Mouse (Mus musculus): ENCODE data around the gene Plcd1. TPM values are rescaled to one million over a fixed set of nuclear protein-coding genes. Genes with fewer than 3 reads are reported as not detected.

The Plcd1 gene
- 12.9 and 13.0 TPM in 2 replicates for polyA plus RNA-seq (2015; fragmentation: Nextera tagmentation; extraction: Ambion mirVana)

GRCm38 (mm10) chr9:119093419-119094295 lies at the start of gene Plcd1:
Gene Plcd1 (minus strand): TSS chr9:119093502.
- peak within 1 kb of the TSS; percentile 70 for H3K4me2 ChIP-seq (ENCODE audit: low read length)

GRCm38 (mm10) chr9:119142066-119142465 lies 48.8 kb upstream of the Plcd1 start:
- H3K4me1 ChIP-seq (replicated peaks; ENCODE audit: control insufficient read depth, insufficient read depth, low read length) = 0 out of 2 replicates have a peak, but pooled peaks cover 3% of the 10 kb centered on the region
- no peak overlapping the region for H3K4me3 ChIP-seq (replicated peaks; ENCODE audit: low read length)
- no peaks in the 10 kb centered on the region for H3K36me3 ChIP-seq (ENCODE audit: control insufficient read depth, insufficient read depth)
- H3K9me3 ChIP-seq (ENCODE audit: control insufficient read depth, low read length) = no peaks in the 10 kb centered on the region
- no peak overlapping the region for H3K9ac ChIP-seq (replicated peaks; ENCODE audit: low read depth, low read length)
- 94% methylated on average over 5 of the region's 5 CpGs for WGBS
- H3K27ac ChIP-seq (ENCODE audit: low read length) = no peak overlapping the region
- no peaks in the 10 kb centered on the region for H3K27me3 ChIP-seq (replicated peaks; ENCODE audit: control insufficient read depth, insufficient read depth, low read length)
- no peak overlapping the region for H3K4me2 ChIP-seq (ENCODE audit: low read length)
- ATAC-seq = no peak

More at GRCm38 (mm10) chr9:119093419-119094295, at the start of gene Plcd1:
- Histone ChIP-seq H3K4me1 (replicated peaks; ENCODE audit: control insufficient read depth, insufficient read depth, low read length) (peaks cover 20% of the 10 kb centered on the region), H3K4me3 (replicated peaks; ENCODE audit: low read length) (peak within 1 kb of the TSS; percentile 52), H3K27ac (ENCODE audit: low read length) (no peak within 1 kb of the TSS), H3K36me3 (ENCODE audit: control insufficient read depth, insufficient read depth) (no peaks in the 10 kb centered on the region), H3K9ac (replicated peaks; ENCODE audit: low read depth, low read length) (peak within 1 kb of the TSS; percentile 43), H3K27me3 (replicated peaks; ENCODE audit: control insufficient read depth, insufficient read depth, low read length) (peaks cover 10% of the 10 kb centered on the region), H3K9me3 (ENCODE audit: control insufficient read depth, low read length) (no peaks in the 10 kb centered on the region)
- WGBS = 10% methylated on average over 43 of the region's 45 CpGs
- peak; percentile 84 for ATAC-seq

GRCm38 (mm10) chr9:119138836-119139235 lies 45.5 kb upstream of the Plcd1 start:
- Histone ChIP-seq H3K4me1 (replicated peaks; ENCODE audit: control insufficient read depth, insufficient read depth, low read length) (no peaks in the 10 kb centered on the region), H3K36me3 (ENCODE audit: control insufficient read depth, insufficient read depth) (no peaks in the 10 kb centered on the region), H3K27me3 (replicated peaks; ENCODE audit: control insufficient read depth, insufficient read depth, low read length) (no peaks in the 10 kb centered on the region), H3K9ac (replicated peaks; ENCODE audit: low read depth, low read length) (no peak overlapping the region), H3K27ac (ENCODE audit: low read length) (no peak overlapping the region), H3K4me3 (replicated peaks; ENCODE audit: low read length) (no peak overlapping the region), H3K9me3 (ENCODE audit: control insufficient read depth, low read length) (no peaks in the 10 kb centered on the region), H3K4me2 (ENCODE audit: low read length) (no peak overlapping the region)
- WGBS = 93% methylated on average over 2 of the region's 2 CpGs
- ATAC-seq = no peak

- H3K36me3 ChIP-seq (ENCODE audit: control insufficient read depth, insufficient read depth) = no peaks in the 10 kb centered on the region
- H3K4me2 ChIP-seq (ENCODE audit: low read length) = no peak overlapping the region
- H3K9me3 ChIP-seq (ENCODE audit: control insufficient read depth, low read length) = no peaks in the 10 kb centered on the region
- H3K27me3 ChIP-seq (replicated peaks; ENCODE audit: control insufficient read depth, insufficient read depth, low read length) = no peaks in the 10 kb centered on the region
- no peak overlapping the region for H3K4me3 ChIP-seq (replicated peaks; ENCODE audit: low read length)
- no peaks in the 10 kb centered on the region for H3K4me1 ChIP-seq (replicated peaks; ENCODE audit: control insufficient read depth, insufficient read depth, low read length)
- no peak overlapping the region for H3K9ac ChIP-seq (replicated peaks; ENCODE audit: low read depth, low read length)
- no peak overlapping the region for H3K27ac ChIP-seq (ENCODE audit: low read length)
- 67% methylated on average over 5 of the region's 5 CpGs for WGBS
- ATAC-seq = no peak
Observed at GRCm38 (mm10) chr9:119130692-119131091, 37.4 kb upstream of the Plcd1 start.

GRCm38 (mm10) chr9:119128436-119129181 lies 35.3 kb upstream of the Plcd1 start:
- H3K27ac ChIP-seq (ENCODE audit: low read length) = no peak overlapping the region
- H3K4me2 ChIP-seq (ENCODE audit: low read length) = no peak overlapping the region
- no peaks in the 10 kb centered on the region for H3K4me1 ChIP-seq (replicated peaks; ENCODE audit: control insufficient read depth, insufficient read depth, low read length)
- no peaks in the 10 kb centered on the region for H3K27me3 ChIP-seq (replicated peaks; ENCODE audit: control insufficient read depth, insufficient read depth, low read length)
- H3K4me3 ChIP-seq (replicated peaks; ENCODE audit: low read length) = no peak overlapping the region
- no peaks in the 10 kb centered on the region for H3K36me3 ChIP-seq (ENCODE audit: control insufficient read depth, insufficient read depth)
- no peak overlapping the region for H3K9ac ChIP-seq (replicated peaks; ENCODE audit: low read depth, low read length)
- WGBS = 83% methylated on average over 12 of the region's 12 CpGs
- no peak for ATAC-seq
- no peaks in the 10 kb centered on the region for H3K9me3 ChIP-seq (ENCODE audit: control insufficient read depth, low read length)

- Histone ChIP-seq H3K4me1 (replicated peaks; ENCODE audit: control insufficient read depth, insufficient read depth, low read length) (no peaks in the 10 kb centered on the region), H3K9ac (replicated peaks; ENCODE audit: low read depth, low read length) (no peak overlapping the region), H3K36me3 (ENCODE audit: control insufficient read depth, insufficient read depth) (no peaks in the 10 kb centered on the region), H3K9me3 (ENCODE audit: control insufficient read depth, low read length) (no peaks in the 10 kb centered on the region), H3K4me3 (replicated peaks; ENCODE audit: low read length) (no peak overlapping the region), H3K4me2 (ENCODE audit: low read length) (no peak overlapping the region), H3K27ac (ENCODE audit: low read length) (no peak overlapping the region), H3K27me3 (replicated peaks; ENCODE audit: control insufficient read depth, insufficient read depth, low read length) (no peaks in the 10 kb centered on the region)
- no peak for ATAC-seq
- whole genome bisulfite sequencing = 84% methylated on average over 18 of the region's 18 CpGs
Observed at GRCm38 (mm10) chr9:119122596-119123369, 29.5 kb upstream of the Plcd1 start.

- no peak for ATAC-seq
- Histone ChIP-seq H3K27me3 (replicated peaks; ENCODE audit: control insufficient read depth, insufficient read depth, low read length) (no peaks in the 10 kb centered on the region), H3K9me3 (ENCODE audit: control insufficient read depth, low read length) (no peaks in the 10 kb centered on the region), H3K9ac (replicated peaks; ENCODE audit: low read depth, low read length) (no peak overlapping the region), H3K4me2 (ENCODE audit: low read length) (no peak overlapping the region), H3K4me1 (replicated peaks; ENCODE audit: control insufficient read depth, insufficient read depth, low read length) (no peaks in the 10 kb centered on the region), H3K27ac (ENCODE audit: low read length) (no peak overlapping the region), H3K36me3 (ENCODE audit: control insufficient read depth, insufficient read depth) (no peaks in the 10 kb centered on the region), H3K4me3 (replicated peaks; ENCODE audit: low read length) (no peak overlapping the region)
- WGBS = 67% methylated on average over 3 of the region's 3 CpGs
Observed at GRCm38 (mm10) chr9:119120168-119120560, 26.9 kb upstream of the Plcd1 start.

GRCm38 (mm10) chr9:119119409-119120167 lies 26.3 kb upstream of the Plcd1 start:
- Histone ChIP-seq H3K4me2 (ENCODE audit: low read length) (no peak overlapping the region), H3K36me3 (ENCODE audit: control insufficient read depth, insufficient read depth) (no peaks in the 10 kb centered on the region), H3K27me3 (replicated peaks; ENCODE audit: control insufficient read depth, insufficient read depth, low read length) (no peaks in the 10 kb centered on the region), H3K4me3 (replicated peaks; ENCODE audit: low read length) (no peak overlapping the region), H3K27ac (ENCODE audit: low read length) (no peak overlapping the region), H3K4me1 (replicated peaks; ENCODE audit: control insufficient read depth, insufficient read depth, low read length) (no peaks in the 10 kb centered on the region), H3K9me3 (ENCODE audit: control insufficient read depth, low read length) (no peaks in the 10 kb centered on the region), H3K9ac (replicated peaks; ENCODE audit: low read depth, low read length) (no peak overlapping the region)
- WGBS = 77% methylated on average over 19 of the region's 19 CpGs
- ATAC-seq = no peak
